Mouse (Mus musculus): ENCODE measurements around the gene Ddx19a.

DNA sequence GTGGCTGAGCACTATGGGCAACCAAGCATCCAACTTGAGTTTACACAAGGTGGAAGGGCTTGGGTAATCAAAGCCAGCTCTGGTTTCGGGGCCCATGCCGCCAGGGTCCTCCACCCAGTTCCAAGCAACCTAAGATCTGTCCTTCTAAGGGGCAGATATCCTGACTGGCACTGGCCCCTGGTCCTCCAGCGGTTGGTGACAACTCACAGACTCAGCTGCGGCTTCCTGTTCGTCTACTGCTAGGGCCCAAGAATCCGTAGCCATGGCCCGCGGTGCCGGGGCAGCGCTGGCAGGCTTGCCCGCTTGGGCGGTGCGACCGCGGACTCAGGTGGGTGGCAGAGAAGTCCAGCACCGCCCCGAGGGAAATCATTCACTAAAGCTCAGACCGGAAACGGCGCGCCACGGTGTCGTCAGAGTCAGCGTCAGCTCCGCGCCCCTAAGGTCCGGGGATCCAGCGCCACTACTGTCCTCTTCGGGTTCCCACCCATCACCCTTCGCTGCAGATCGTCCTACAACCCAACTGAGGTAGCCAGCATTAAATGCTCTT, 29.9 kb upstream of the Ddx19a start:
- no peak for TF ChIP-seq CTCF (conservative IDR thresholded peaks at IDR 0.05; ENCODE audit: insufficient read depth, insufficient read length, low read depth, low read length)
- TF ChIP-seq POLR2A (IDR thresholded peaks at IDR 0.05; ENCODE audit: low read depth, low read length), result peak; percentile 60
